Mouse (Mus musculus) kidney, embryonic 15.5 days (tissue): Measurements from ENCODE around the gene Usp21. TPM values are rescaled to one million over a fixed set of nuclear protein-coding genes. Genes with fewer than 3 reads are reported as not detected.

Experiments
- ATAC-seq: fragments of 200-750 bp; cut with Nextera tagmentation; replicated peaks from 2 replicates; pipeline ENCODE4 v1.8.0; 2017; ENCODE audit warnings: moderate TSS enrichment; ENCODE audit not compliant: low FRiP score
- H3K27ac ChIP-seq: fragments of 300-500 bp; sonication (generic); 2 replicates; pipeline ENCODE4 v1.5.1; 2015; ENCODE audit warnings: mild to moderate bottlenecking, inconsistent platforms
- H3K27me3 ChIP-seq: fragments of 300-500 bp; sonication (generic); 2 replicates; pipeline ENCODE4 v1.6.1; 2015; ENCODE audit warnings: inconsistent platforms
- H3K36me3 ChIP-seq: fragments of 300-500 bp; sonication (generic); 2 replicates; pipeline ENCODE4 v1.6.1; 2015; ENCODE audit warnings: inconsistent platforms
- H3K4me1 ChIP-seq: fragments of 300-500 bp; sonication (generic); 2 replicates; pipeline ENCODE4 v1.6.1; 2015; ENCODE audit warnings: inconsistent platforms
- H3K4me2 ChIP-seq: fragments of 300-500 bp; sonication (generic); 2 replicates; pipeline ENCODE4 v1.6.1; 2015; ENCODE audit warnings: moderate library complexity, mild to moderate bottlenecking, inconsistent platforms
- H3K4me3 ChIP-seq: fragments of 300-500 bp; sonication (generic); replicated peaks from 2 replicates; pipeline ENCODE4 v1.5.1; 2015; ENCODE audit warnings: mild to moderate bottlenecking, inconsistent platforms
- H3K9ac ChIP-seq: fragments of 300-500 bp; sonication (generic); 2 replicates; pipeline ENCODE4 v1.6.1; 2015; ENCODE audit warnings: mild to moderate bottlenecking, inconsistent platforms
- H3K9me3 ChIP-seq: fragments of 300-500 bp; sonication (generic); replicated peaks from 2 replicates; pipeline ENCODE4 v1.6.1; 2016; ENCODE audit warnings: inconsistent platforms
- WGBS: fragments of 180-500 bp; shearing (Covaris S2); methylation state at CpG from one replicate; pipeline ENCODE4 v1.1.7; 2015; ENCODE audit warnings: mixed read lengths; 5-methylcytosine and 5-hydroxymethylcytosine counted together
- polyA plus RNA-seq: library from polyadenylated mRNA; unstranded; fragments of >200 nt; fragmentation: Nextera tagmentation; extraction: Ambion mirVana; gene quantifications from 2 replicates; pipeline ENCODE4 v1.2.1, GENCODE M21; 2015

The Usp21 gene
- polyA plus RNA-seq, 1 experiment from 2014 or later: 97.8 TPM

GRCm38 (mm10) chr1:171283188-171284160, 4.3 kb downstream of the Usp21 start:
- Histone ChIP-seq H3K27ac (no peak overlapping the region), H3K9me3 (no peaks in the 10 kb centered on the region), H3K27me3 (no peaks in the 10 kb centered on the region), H3K4me3 (no peak overlapping the region), H3K4me2 (no peak overlapping the region), H3K9ac (no peak overlapping the region), H3K4me1 (peaks cover 52% of the 10 kb centered on the region), H3K36me3 (peaks cover 58% of the 10 kb centered on the region)
- WGBS: 93% methylated on average over 18 of the region's 18 CpGs
- ATAC-seq: no peak

DNA sequence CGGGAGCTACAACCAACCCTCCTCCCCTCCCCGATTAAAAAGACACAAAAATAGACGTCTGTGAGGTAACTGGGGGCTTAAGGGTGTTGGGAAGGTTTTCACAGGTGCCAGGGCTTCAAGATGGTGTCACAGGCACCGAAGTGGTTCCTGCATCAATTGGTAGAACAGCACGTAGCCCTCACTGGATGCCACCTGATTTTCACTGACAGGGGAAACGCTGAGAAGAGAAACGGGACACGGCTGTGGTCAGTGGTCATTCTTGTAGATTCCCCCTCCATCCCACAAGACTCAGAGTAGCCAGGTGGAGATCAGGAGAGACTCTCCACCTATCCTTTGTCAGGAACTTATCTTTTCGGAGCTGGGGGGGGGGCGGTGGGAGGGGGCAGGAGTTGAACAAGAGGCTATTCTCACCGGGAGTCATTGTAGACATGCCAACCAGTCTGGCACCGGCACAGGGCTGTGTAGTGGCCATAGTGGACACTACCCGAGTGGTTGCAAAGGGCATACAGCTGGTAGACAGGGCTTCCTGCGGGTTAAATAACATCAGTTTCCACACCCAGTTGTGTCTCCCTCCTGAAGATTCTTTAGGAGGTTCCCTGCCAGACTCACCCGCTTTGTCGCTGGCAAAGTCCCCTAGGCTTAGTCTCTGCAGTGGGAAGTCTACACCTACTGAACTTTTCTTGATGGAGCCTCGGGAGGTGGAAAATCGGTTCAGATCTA, 5.5 kb downstream of the Usp21 start:
- H3K36me3 ChIP-seq: peaks cover 68% of the 10 kb centered on the region
- peak overlapping the region; percentile 87 for H3K27ac ChIP-seq

DNA sequence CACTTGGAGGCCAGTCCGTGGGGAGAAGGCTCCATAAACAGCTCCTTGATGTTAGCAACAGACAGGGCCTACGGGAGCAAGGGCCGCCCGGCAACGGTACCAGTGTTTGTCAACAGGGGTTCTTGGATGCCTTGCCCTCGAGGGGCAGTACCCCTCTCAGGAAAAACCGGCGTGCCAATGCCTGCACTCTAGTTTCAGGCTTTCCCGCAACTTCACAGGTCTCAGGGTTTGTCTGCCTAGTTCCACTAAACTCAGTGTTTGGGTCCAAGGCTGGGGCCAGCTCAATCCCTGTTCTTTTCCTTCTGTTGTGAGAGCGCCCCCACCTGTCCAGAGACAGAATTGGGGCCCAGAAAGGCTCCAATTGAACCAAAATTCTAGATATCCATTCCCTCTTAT, 6.3 kb downstream of the Usp21 start:
- Histone ChIP-seq H3K36me3 (peaks cover 74% of the 10 kb centered on the region), H3K4me2 (peak overlapping the region; percentile 80)
- 2% methylated on average over 10 of the region's 10 CpGs for WGBS

More for the DNA sequence above, 5.5 kb downstream of the Usp21 start:
- peak overlapping the region; percentile 47 for H3K9ac ChIP-seq
- H3K4me3 ChIP-seq: peak overlapping the region; percentile 63
- H3K4me2 ChIP-seq: peak overlapping the region; percentile 80
- 80% methylated on average over 18 of the region's 18 CpGs for WGBS
- H3K27me3 ChIP-seq: no peaks in the 10 kb centered on the region
- no peak for ATAC-seq
- H3K4me1 ChIP-seq: peaks cover 45% of the 10 kb centered on the region
- no peaks in the 10 kb centered on the region for H3K9me3 ChIP-seq

GRCm38 (mm10) chr1:171280916-171281527, 6.8 kb downstream of the Usp21 start, which contains the start of gene Ppox:
Ppox (minus strand) TSS chr1:171281186.
- Histone ChIP-seq H3K27me3 (no peaks in the 10 kb centered on the region), H3K4me2 (peak within 1 kb of the TSS; percentile 80), H3K4me1 (peaks cover 33% of the 10 kb centered on the region), H3K9me3 (no peaks in the 10 kb centered on the region), H3K27ac (peak within 1 kb of the TSS; percentile 87), H3K4me3 (peak within 1 kb of the TSS; percentile 63), H3K36me3 (peaks cover 74% of the 10 kb centered on the region), H3K9ac (peak within 1 kb of the TSS; percentile 77)
- peak; percentile 97 for ATAC-seq
- under 1% methylated on average over 26 of the region's 26 CpGs for WGBS

More for the DNA sequence above, 6.3 kb downstream of the Usp21 start:
- peak; percentile 38 for ATAC-seq
- Histone ChIP-seq H3K9ac (peak overlapping the region; percentile 47), H3K4me3 (peak overlapping the region; percentile 63), H3K27me3 (no peaks in the 10 kb centered on the region), H3K4me1 (peaks cover 38% of the 10 kb centered on the region), H3K9me3 (no peaks in the 10 kb centered on the region), H3K27ac (peak overlapping the region; percentile 87)

GRCm38 (mm10) chr1:171280250-171280915, 7.4 kb downstream of the Usp21 start:
- Histone ChIP-seq H3K4me1 (peaks cover 27% of the 10 kb centered on the region), H3K27me3 (no peaks in the 10 kb centered on the region), H3K27ac (peak overlapping the region; percentile 74), H3K4me3 (peak overlapping the region; percentile 63), H3K36me3 (peaks cover 74% of the 10 kb centered on the region), H3K9ac (peak overlapping the region; percentile 77), H3K4me2 (peak overlapping the region; percentile 80), H3K9me3 (no peaks in the 10 kb centered on the region)
- 1% methylated on average over 25 of the region's 25 CpGs for WGBS
- peak; percentile 32 for ATAC-seq

GRCm38 (mm10) chr1:171279721-171280120, 8.1 kb downstream of the Usp21 start:
- Histone ChIP-seq H3K4me2 (peak overlapping the region; percentile 80), H3K9me3 (no peaks in the 10 kb centered on the region), H3K27me3 (no peaks in the 10 kb centered on the region), H3K4me3 (peak overlapping the region; percentile 63), H3K4me1 (peaks cover 23% of the 10 kb centered on the region), H3K27ac (0 out of 2 replicates have a peak overlapping the region, but pooled peaks have one; percentile 74), H3K36me3 (peaks cover 74% of the 10 kb centered on the region), H3K9ac (peak overlapping the region; percentile 77)
- 72% methylated on average over 5 of the region's 5 CpGs for WGBS
- no peak for ATAC-seq

GRCm38 (mm10) chr1:171279012-171279705, 8.6 kb downstream of the Usp21 start:
- Histone ChIP-seq H3K4me3 (peak overlapping the region; percentile 63; the same call in 1 of the 2 replicates), H3K9me3 (no peaks in the 10 kb centered on the region), H3K9ac (no peak overlapping the region), H3K36me3 (peaks cover 74% of the 10 kb centered on the region), H3K27me3 (no peaks in the 10 kb centered on the region), H3K4me2 (peak overlapping the region; percentile 80; the same call in 1 of the 2 replicates), H3K27ac (no peak overlapping the region), H3K4me1 (peaks cover 23% of the 10 kb centered on the region)
- 89% methylated on average over 14 of the region's 14 CpGs for WGBS
- ATAC-seq: no peak

GRCm38 (mm10) chr1:171278436-171278835, 9.4 kb downstream of the Usp21 start:
- Histone ChIP-seq H3K9me3 (no peaks in the 10 kb centered on the region), H3K36me3 (peaks cover 74% of the 10 kb centered on the region), H3K9ac (no peak overlapping the region), H3K27ac (no peak overlapping the region), H3K4me2 (no peak overlapping the region), H3K27me3 (no peaks in the 10 kb centered on the region), H3K4me1 (peaks cover 23% of the 10 kb centered on the region), H3K4me3 (no peak overlapping the region)
- 93% methylated on average over 8 of the region's 8 CpGs for WGBS
- ATAC-seq: no peak

DNA sequence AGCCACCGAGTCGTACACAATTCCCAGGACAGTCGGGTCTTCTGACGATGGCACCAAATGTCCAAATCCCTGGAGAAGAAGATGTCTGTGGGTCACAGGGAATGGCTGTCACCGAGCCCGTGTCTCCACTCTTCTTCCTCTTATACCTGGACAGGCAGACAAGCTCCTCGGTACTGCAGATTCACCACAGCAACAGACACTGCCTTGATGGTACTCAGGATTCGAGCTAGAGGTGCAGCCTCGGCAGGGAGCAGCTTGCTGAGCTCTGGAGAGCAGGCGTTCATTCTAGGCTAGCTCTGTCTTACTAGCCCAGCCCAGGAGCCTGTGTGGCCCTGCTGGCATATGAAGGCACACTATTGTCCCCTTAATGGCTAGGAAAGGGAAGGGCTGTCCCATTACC, 10.1 kb downstream of the Usp21 start:
- Histone ChIP-seq H3K27me3 (no peaks in the 10 kb centered on the region), H3K36me3 (peaks cover 74% of the 10 kb centered on the region), H3K27ac (no peak overlapping the region), H3K9me3 (no peaks in the 10 kb centered on the region), H3K4me2 (no peak overlapping the region), H3K4me1 (peaks cover 23% of the 10 kb centered on the region), H3K9ac (no peak overlapping the region), H3K4me3 (no peak overlapping the region)
- ATAC-seq: no peak
- WGBS: 89% methylated on average over 10 of the region's 10 CpGs

GRCm38 (mm10) chr1:171276110-171276748, 11.6 kb downstream of the Usp21 start:
- WGBS: 89% methylated on average over 14 of the region's 14 CpGs
- H3K9me3 ChIP-seq: no peaks in the 10 kb centered on the region
- H3K9ac ChIP-seq: no peak overlapping the region
- 0 out of 2 replicates have a peak overlapping the region, but pooled peaks have one; percentile 22 for H3K27ac ChIP-seq
- ATAC-seq: no peak
- H3K4me1 ChIP-seq: peaks cover 24% of the 10 kb centered on the region
- H3K4me3 ChIP-seq: no peak overlapping the region
- H3K27me3 ChIP-seq: no peaks in the 10 kb centered on the region
- H3K4me2 ChIP-seq: no peak overlapping the region
- H3K36me3 ChIP-seq: peaks cover 77% of the 10 kb centered on the region
